Mouse (Mus musculus) heart, embryonic 13.5 days (tissue): ENCODE results near the gene Spc24. TPM values are rescaled to one million over a fixed set of nuclear protein-coding genes. Genes with fewer than 3 reads are reported as not detected.
A peak's percentile ranks its signal among the peaks of the same experiment; 100 is the strongest.

Experiments
- ATAC-seq: fragments of 200-750 bp; cut with Nextera tagmentation; 2 replicates; pipeline ENCODE4 v1.8.0; 2017; ENCODE audit warnings: moderate TSS enrichment; ENCODE audit not compliant: insufficient number of reproducible peaks, low FRiP score, low TSS enrichment; ENCODE audit errors: extremely low read depth
- H3K27ac ChIP-seq: fragments of 300-500 bp; sonication (generic); replicated peaks from 2 replicates; pipeline ENCODE4 v1.5.1; 2015; ENCODE audit warnings: moderate library complexity, mild to moderate bottlenecking, inconsistent platforms
- H3K27me3 ChIP-seq: fragments of 300-500 bp; sonication (generic); replicated peaks from 2 replicates; pipeline ENCODE4 v1.6.1; 2015; ENCODE audit warnings: mild to moderate bottlenecking, inconsistent platforms
- H3K36me3 ChIP-seq: fragments of 300-500 bp; sonication (generic); 2 replicates; pipeline ENCODE4 v1.6.1; 2015; ENCODE audit warnings: mild to moderate bottlenecking, inconsistent platforms
- H3K4me1 ChIP-seq: fragments of 300-500 bp; sonication (generic); 2 replicates; pipeline ENCODE4 v1.6.1; 2015; ENCODE audit warnings: inconsistent platforms
- H3K4me2 ChIP-seq: fragments of 300-500 bp; sonication (generic); 2 replicates; pipeline ENCODE4 v1.6.1; 2015; ENCODE audit warnings: inconsistent platforms, mild to moderate bottlenecking, moderate library complexity
- H3K4me3 ChIP-seq: fragments of 300-500 bp; sonication (generic); 2 replicates; pipeline ENCODE4 v1.5.1; 2015; ENCODE audit warnings: moderate library complexity, mild to moderate bottlenecking, inconsistent platforms
- H3K9ac ChIP-seq: fragments of 300-500 bp; sonication (generic); 2 replicates; pipeline ENCODE4 v1.6.1; 2015; ENCODE audit warnings: inconsistent platforms, mild to moderate bottlenecking, moderate library complexity
- H3K9me3 ChIP-seq: fragments of 300-500 bp; sonication (generic); 2 replicates; pipeline ENCODE4 v1.6.1; 2016; ENCODE audit warnings: inconsistent platforms
- WGBS: fragments of 180-500 bp; shearing (Covaris S2); methylation state at CpG from one replicate; pipeline ENCODE4 v1.1.7; 2015; ENCODE audit warnings: mixed read lengths; 5-methylcytosine and 5-hydroxymethylcytosine counted together
- polyA plus RNA-seq: library from polyadenylated mRNA; unstranded; fragments of >200 nt; fragmentation: Nextera tagmentation; extraction: Ambion mirVana; gene quantifications from 2 replicates; pipeline ENCODE4 v1.2.1, GENCODE M21; 2015

Gene Spc24
- polyA plus RNA-seq, 1 experiment from 2014 or later: 84.8 TPM

- Histone ChIP-seq H3K36me3 (peaks cover 13% of the 10 kb centered on the region), H3K27me3 (no peaks in the 10 kb centered on the region), H3K4me2 (peak overlapping the region; percentile 89), H3K9ac (peak overlapping the region; percentile 80), H3K9me3 (no peaks in the 10 kb centered on the region), H3K4me3 (peak overlapping the region; percentile 81), H3K4me1 (peaks cover 52% of the 10 kb centered on the region), H3K27ac (0 out of 2 replicates have a peak overlapping the region, but pooled peaks have one; percentile 12)
- 66% methylated on average over 14 of the region's 14 CpGs for WGBS
- ATAC-seq: no peak
These were observed 33.7 kb downstream of the Spc24 start for GRCm38 (mm10) chr9:21726218-21726975.

DNA sequence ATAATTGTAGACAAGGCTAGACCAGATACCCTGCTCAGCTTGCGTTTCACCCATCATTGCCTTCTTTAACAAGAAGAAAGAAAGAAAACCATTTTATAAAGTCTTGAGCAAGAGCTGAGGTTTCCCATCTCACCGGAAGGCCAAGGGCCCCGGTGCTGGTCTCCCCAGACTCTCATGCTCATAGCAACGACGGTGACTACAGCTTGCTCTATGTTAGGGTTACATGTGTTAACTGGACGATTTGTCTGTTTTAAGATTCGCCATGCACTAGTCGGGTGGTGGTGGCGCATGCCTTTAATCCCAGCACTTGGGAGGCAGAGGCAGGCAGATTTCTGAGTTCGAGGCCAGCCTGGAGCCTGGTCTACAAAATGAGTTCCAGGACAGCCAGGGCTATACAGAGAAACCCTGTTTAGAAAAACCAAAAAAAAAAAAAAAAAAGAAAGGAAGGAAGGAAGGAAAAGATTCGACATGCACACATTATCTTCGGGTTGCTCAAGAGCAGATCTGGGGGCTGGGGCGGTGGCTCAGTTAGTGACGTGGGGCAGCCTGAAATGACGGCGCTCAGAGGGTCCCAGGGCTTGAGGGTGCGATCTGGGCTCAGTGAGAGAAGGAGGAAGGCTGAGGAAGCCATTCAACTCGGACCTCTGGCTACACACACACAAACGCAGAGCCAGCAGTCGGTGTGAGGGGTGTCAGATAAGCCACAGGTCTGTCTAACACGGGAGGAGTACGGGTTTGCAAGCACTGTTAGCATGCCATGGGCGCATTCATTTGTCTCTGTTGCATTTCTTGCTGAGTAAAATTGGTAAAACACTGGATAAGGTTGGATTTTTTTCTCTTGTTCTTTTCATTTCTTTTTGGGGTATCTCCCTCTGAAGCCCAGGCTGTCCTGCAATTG lies 34.6 kb downstream of the Spc24 start:
- Histone ChIP-seq H3K27me3 (no peaks in the 10 kb centered on the region), H3K4me3 (peak overlapping the region; percentile 81), H3K36me3 (peaks cover 6% of the 10 kb centered on the region), H3K4me1 (peaks cover 58% of the 10 kb centered on the region), H3K9ac (peak overlapping the region; percentile 80), H3K4me2 (peak overlapping the region; percentile 89), H3K9me3 (no peaks in the 10 kb centered on the region), H3K27ac (0 out of 2 replicates have a peak overlapping the region, but pooled peaks have one; percentile 12)
- ATAC-seq: no peak
- whole genome bisulfite sequencing: 48% methylated on average over 23 of the region's 23 CpGs

DNA sequence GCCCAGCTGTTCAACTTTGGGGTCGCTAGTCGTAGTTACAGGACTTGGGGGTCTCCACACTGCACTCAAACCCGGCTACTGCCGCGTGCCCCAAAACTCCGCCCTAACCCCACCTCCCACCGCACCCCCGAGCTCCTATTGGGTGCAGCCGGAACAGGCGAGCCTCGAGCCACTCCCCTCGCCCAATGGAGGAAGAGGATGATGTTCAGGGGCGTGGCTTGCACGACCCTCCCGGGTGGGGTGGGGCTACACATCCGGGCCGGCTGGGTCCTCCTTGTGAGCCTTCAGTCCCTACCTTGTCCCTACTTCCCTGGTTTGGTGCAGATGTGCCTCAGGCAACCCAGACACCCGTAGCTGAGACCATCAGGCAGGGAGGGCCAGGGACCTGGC lies 36.0 kb downstream of the Spc24 start:
- no peaks in the 10 kb centered on the region for H3K27me3 ChIP-seq
- ATAC-seq: peak; percentile 91
- peak overlapping the region; percentile 86 for H3K9ac ChIP-seq
- H3K27ac ChIP-seq: peak overlapping the region; percentile 96
- H3K9me3 ChIP-seq: no peaks in the 10 kb centered on the region
- H3K4me3 ChIP-seq: peak overlapping the region; percentile 81
- H3K4me1 ChIP-seq: peaks cover 52% of the 10 kb centered on the region
- peaks cover 6% of the 10 kb centered on the region for H3K36me3 ChIP-seq
- 1% methylated on average over 18 of the region's 18 CpGs for WGBS
- peak overlapping the region; percentile 89 for H3K4me2 ChIP-seq

- H3K27ac ChIP-seq: peak within 1 kb of the TSS; percentile 96
- no peaks in the 10 kb centered on the region for H3K9me3 ChIP-seq
- peak within 1 kb of the TSS; percentile 89 for H3K4me2 ChIP-seq
- under 1% methylated on average over 47 of the region's 47 CpGs for WGBS
- peak within 1 kb of the TSS; percentile 86 for H3K9ac ChIP-seq
- peak; percentile 58; the same call in 1 of the 2 replicates for ATAC-seq
- H3K27me3 ChIP-seq: no peaks in the 10 kb centered on the region
- peaks cover 6% of the 10 kb centered on the region for H3K36me3 ChIP-seq
- H3K4me3 ChIP-seq: peak within 1 kb of the TSS; percentile 81
- H3K4me1 ChIP-seq: peaks cover 47% of the 10 kb centered on the region
These were observed 36.5 kb downstream of the Spc24 start, which contains the start of gene Ldlr for GRCm38 (mm10) chr9:21723377-21724146. Gene Ldlr, plus strand, starts transcription at chr9:21723483.

GRCm38 (mm10) chr9:21721036-21721435 lies 39.1 kb downstream of the Spc24 start:
- WGBS: 44% methylated on average over 2 of the region's 2 CpGs
- Histone ChIP-seq H3K27me3 (no peaks in the 10 kb centered on the region), H3K36me3 (no peaks in the 10 kb centered on the region), H3K9me3 (no peaks in the 10 kb centered on the region), H3K4me1 (peaks cover 34% of the 10 kb centered on the region), H3K9ac (0 out of 2 replicates have a peak overlapping the region, but pooled peaks have one; percentile 17), H3K4me3 (no peak overlapping the region), H3K27ac (peak overlapping the region; percentile 60), H3K4me2 (no peak overlapping the region)
- ATAC-seq: no peak

- Histone ChIP-seq H3K27ac (no peak overlapping the region), H3K36me3 (peaks cover 2% of the 10 kb centered on the region; the same call in 1 of the 2 replicates), H3K4me3 (no peak overlapping the region), H3K27me3 (no peaks in the 10 kb centered on the region), H3K4me2 (no peak overlapping the region), H3K4me1 (peaks cover 19% of the 10 kb centered on the region), H3K9me3 (no peaks in the 10 kb centered on the region), H3K9ac (no peak overlapping the region)
- ATAC-seq: no peak
- 61% methylated on average over 2 of the region's 2 CpGs for WGBS
These were observed 43.1 kb downstream of the Spc24 start for GRCm38 (mm10) chr9:21717015-21717414.

GRCm38 (mm10) chr9:21715298-21715697 lies 44.8 kb downstream of the Spc24 start:
- H3K27me3 ChIP-seq: no peaks in the 10 kb centered on the region
- H3K36me3 ChIP-seq: peaks cover 2% of the 10 kb centered on the region; the same call in 1 of the 2 replicates
- ATAC-seq: peak; percentile 82
- H3K9ac ChIP-seq: peak overlapping the region; percentile 30; the same call in 1 of the 2 replicates
- no peak overlapping the region for H3K4me2 ChIP-seq
- 17% methylated on average over 4 of the region's 4 CpGs for WGBS
- H3K27ac ChIP-seq: peak overlapping the region; percentile 51
- H3K4me3 ChIP-seq: no peak overlapping the region
- H3K9me3 ChIP-seq: no peaks in the 10 kb centered on the region
- peaks cover 10% of the 10 kb centered on the region for H3K4me1 ChIP-seq

GRCm38 (mm10) chr9:21709340-21709739 lies 50.8 kb downstream of the Spc24 start:
- Histone ChIP-seq H3K4me2 (no peak overlapping the region), H3K4me3 (no peak overlapping the region), H3K36me3 (peaks cover 53% of the 10 kb centered on the region), H3K4me1 (no peaks in the 10 kb centered on the region), H3K27me3 (no peaks in the 10 kb centered on the region), H3K27ac (no peak overlapping the region), H3K9ac (no peak overlapping the region), H3K9me3 (no peaks in the 10 kb centered on the region)
- WGBS: 91% methylated on average over 3 of the region's 3 CpGs
- ATAC-seq: no peak

DNA sequence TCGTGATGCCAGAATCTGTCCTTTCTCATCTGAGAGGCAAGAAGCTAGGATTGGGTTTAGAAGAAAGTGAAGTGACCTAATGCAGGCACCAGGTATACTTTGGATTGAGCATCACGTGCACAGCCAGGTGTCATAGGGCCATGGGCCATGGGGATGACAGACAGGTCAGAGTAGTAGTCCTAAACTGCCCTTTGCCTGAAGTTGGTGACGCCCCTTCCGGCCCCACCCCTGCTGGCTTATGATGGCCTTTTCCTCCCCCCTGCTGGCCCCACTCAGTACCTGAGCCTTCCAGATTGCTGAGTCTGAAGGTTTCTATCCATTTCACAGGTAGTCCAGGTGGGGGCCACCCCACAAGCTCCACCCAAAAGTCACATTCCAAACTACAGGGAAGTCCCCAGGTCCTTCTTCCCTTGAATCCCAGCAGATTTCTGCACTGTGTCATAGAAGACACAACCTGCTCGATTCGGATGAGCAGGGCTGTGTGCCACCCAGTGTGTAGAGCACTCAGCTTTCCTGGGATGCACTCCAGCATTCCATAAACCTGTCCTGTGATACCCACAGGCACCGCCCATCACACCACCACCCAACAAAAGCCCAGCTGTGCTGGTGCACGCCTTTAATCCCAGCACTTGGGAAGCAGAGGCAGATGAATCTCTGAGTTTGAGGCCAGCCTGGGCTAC lies 53.4 kb downstream of the Spc24 start:
- peaks cover 77% of the 10 kb centered on the region for H3K36me3 ChIP-seq

GRCm38 (mm10) chr9:21706085-21706484 lies 54.0 kb downstream of the Spc24 start:
- Histone ChIP-seq H3K4me3 (no peak overlapping the region), H3K27ac (no peak overlapping the region), H3K9me3 (no peaks in the 10 kb centered on the region), H3K36me3 (peaks cover 84% of the 10 kb centered on the region), H3K4me1 (no peaks in the 10 kb centered on the region), H3K27me3 (no peaks in the 10 kb centered on the region), H3K9ac (no peak overlapping the region), H3K4me2 (no peak overlapping the region)
- no peak for ATAC-seq
- WGBS: 79% methylated on average over 4 of the region's 4 CpGs

More for the DNA sequence above, 53.4 kb downstream of the Spc24 start:
- Histone ChIP-seq H3K4me1 (no peaks in the 10 kb centered on the region), H3K9me3 (no peaks in the 10 kb centered on the region), H3K27me3 (no peaks in the 10 kb centered on the region), H3K4me2 (no peak overlapping the region), H3K4me3 (no peak overlapping the region), H3K27ac (no peak overlapping the region), H3K9ac (no peak overlapping the region)
- 84% methylated on average over 8 of the region's 8 CpGs for WGBS
- no peak for ATAC-seq
